Mouse (Mus musculus): ENCODE measurements around the gene Ccdc153. TPM values are rescaled to one million over a fixed set of nuclear protein-coding genes. Genes with fewer than 3 reads are reported as not detected.

The Ccdc153 gene
- total RNA-seq, 4 experiments from 2014 or later = not detected

DNA sequence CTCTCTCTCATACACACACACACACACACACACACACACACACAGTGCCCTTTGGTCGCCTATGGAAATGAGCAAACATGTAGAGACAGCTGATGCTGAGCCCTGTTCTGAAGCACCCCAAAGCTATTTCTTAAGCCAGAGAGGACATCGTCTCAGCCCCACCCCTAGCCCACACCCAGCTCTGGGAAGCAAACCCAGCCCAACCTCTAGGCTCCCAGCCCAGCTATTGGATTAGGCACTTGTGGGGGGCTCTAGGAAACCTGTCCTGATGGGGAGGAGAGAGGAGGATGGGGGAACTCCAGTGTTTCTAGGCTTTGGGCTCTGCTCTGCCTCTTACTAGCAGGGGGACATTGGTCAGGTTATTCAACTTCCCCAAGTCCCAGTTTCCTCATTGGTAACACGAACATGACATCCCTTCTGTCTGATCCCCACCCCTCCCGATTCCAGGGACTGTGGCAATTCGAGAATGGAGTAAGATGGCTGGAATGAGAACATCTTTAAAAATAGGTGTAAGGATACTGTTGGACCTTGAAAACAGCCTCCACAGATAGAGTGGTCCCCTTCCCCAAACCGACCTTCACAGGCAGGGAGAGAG, 45.9 kb downstream of the Ccdc153 start:
- DNase-seq (ENCODE audit: low spot score in 2 of 2) = no peak

DNA sequence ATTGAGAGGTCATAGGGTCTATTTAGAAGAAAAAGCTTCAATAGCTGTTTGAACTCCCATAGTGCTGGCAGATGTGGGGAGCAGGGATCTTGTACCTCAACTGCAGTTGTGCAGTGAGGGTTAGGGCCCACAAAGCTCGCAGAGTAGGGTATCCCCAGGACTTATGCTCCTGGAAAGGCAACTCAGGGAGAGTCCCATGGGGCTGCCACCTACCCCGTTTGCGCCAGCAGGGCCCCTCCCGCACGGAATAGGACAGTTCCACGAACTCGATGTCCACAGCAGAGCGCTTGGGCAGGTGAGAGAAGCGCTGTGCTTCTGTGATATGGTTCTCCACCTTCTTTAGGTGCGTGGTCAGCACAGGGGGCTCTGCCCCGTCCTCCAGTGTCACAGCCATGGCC, 46.5 kb downstream of the Ccdc153 start:
- no peak for DNase-seq (ENCODE audit: low spot score in 2 of 2)

DNA sequence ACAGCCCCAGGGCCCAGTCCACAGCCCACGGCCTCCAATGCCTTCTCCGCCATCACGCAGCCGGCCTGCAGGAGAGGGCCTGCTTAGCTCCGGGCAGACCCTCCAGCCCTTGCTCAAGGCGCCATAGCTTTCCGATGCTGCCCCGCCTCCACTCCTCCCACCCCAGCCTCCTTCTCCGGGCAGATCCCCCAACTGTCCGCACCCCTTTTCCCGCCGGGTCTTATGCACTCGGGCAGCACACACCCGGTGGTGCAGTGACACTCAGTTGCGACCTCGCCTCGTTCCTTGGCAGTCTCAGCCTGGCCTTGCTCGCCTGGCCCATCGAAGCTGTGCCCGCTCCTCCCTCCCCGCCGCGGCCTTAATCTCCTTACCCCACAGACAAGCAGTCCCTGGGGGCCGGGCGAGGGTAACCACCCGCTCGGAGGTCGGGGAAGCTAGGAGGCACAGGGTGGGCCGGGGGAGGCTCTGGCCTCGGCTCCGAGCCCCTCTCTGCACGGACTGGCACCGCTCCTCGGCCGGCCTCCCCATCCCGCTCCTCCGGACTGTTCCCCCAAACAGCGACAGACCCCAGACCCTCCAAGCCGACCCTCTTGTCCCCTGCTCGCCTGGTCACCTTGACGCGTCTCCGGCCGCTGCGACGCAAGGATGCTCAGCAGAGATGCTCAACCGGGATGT, 47.1 kb downstream of the Ccdc153 start:
- DNase-seq (ENCODE audit: low spot score in 2 of 2) = no peak

DNA sequence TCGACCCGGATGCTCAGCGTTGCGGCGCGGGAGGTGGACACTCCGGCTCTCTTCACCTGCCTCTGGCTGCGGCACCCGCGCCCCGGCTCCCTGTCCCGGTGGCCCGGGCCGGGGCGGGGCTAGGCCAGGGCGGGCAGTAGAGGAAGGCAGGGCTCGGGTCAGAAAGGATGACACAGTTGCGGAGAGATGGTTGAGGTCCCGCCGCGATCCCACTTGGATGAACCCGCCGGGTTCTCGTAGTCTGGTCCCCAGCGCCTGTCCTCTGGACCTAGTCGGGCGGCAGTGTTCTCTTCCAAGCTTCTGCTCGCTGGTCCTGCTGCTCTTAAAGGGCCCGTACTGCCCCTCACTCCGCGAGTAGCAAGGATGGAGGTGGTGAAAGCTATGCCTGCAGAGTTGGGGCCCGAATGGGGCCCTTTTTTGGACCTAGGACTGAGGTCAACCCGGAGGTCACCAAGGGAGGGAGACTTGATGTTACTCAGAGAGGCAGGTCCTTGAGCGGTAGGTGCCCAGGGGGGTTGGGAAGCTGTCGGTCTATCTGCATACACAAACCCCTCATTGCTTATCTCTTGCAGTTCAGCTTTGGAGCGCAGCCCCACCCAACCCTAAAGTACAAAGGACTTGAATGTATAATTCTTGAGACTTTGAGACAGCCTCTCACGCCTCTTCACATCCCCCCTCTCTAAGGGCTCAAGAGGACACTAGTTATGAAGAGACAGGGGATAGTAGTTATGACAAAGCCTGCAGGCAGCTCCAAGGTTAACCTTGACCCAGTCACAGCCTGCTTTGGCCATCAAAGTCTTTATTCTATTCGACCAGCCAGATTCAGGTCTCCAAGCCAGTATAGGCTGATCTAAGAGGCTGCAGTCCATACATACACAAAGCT, 47.8 kb downstream of the Ccdc153 start, which contains the start of gene Abcg4:
TSS of gene Abcg4 (minus strand) at position 540 of the 883 bp plus-strand sequence.
- no peak for DNase-seq (ENCODE audit: low spot score in 2 of 2)

DNA sequence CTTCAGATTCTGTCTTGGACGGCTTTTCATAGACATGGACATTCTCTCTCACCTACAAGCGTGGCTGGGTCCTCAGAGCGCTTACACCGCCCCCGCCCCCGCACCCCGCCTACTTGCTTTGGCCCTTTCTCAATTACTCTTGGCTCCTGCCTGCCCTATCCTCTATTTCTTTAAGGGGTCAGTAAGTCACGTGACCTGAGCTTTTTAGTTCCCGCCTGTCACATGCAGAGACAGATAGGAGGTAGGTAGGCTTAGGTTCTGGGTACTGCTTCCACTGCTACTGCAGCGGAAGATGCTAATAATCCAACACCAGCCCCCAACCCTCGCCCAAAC, 48.4 kb downstream of the Ccdc153 start:
- DNase-seq (ENCODE audit: low spot score in 2 of 2) = no peak

DNA sequence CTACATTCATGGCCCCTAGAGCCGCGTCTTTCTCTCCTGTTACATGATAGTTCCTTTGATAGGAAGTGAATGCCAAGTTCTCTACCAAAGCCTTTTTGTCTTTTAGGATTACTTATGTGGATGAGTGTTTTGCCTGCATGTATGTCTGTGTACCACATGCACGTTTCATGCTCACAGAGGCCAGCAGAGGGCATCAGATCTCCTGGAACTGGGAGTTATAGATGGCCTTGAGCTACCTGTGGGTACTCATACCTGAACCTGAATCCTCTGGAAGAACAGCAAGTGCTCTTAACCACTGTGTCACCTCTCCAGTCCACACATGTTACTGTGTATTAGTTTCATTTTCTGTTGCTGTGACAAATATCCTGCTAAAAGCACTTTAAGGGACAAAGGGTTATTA, 52.0 kb downstream of the Ccdc153 start:
- no peak for DNase-seq (ENCODE audit: low spot score in 2 of 2)

Other genes starting within 250 kb of the Ccdc153 start
- 1 to 10 TPM; 4.3 to 7.6 (median 5.8) TPM for gene Thy1, start 197.3 kb upstream of the Ccdc153 start, total RNA-seq (2022)
- gene Usp2, start 173.7 kb upstream of the Ccdc153 start, total RNA-seq (2022) = 100 to 1,000 TPM; 222 to 251 (median 237) TPM
- not detected for gene Mfrp, start 138.9 kb upstream of the Ccdc153 start, total RNA-seq (2022)
- 1 to 10 TPM; 1.6 to 4.2 (median 3.0) TPM for gene C1qtnf5, start 133.4 kb upstream of the Ccdc153 start, total RNA-seq (2022)
- gene Gm49380, start 127.2 kb upstream of the Ccdc153 start, total RNA-seq (2022) = under 1 TPM; 0.31 to 0.60 (median 0.38) TPM
- gene Rnf26, start 127.2 kb upstream of the Ccdc153 start, total RNA-seq (2022) = 1 to 10 TPM; 1.7 to 2.9 (median 2.6) TPM
- gene Mcam, start 106.2 kb upstream of the Ccdc153 start, total RNA-seq (2022) = 10 to 100 TPM; 15.4 to 33.9 (median 26.2) TPM
- gene Cbl, start 6.6 kb upstream of the Ccdc153 start, total RNA-seq (2022) = 10 to 100 TPM in 1 of 4 experiments, 1 to 10 TPM in 3; 5.1 to 10.2 (median 7.3) TPM
- 1 to 10 TPM in 1 of 4 experiments, under 1 TPM in 3; 0.56 to 1.0 (median 0.95) TPM for gene Pdzd3, start 10.8 kb downstream of the Ccdc153 start, total RNA-seq (2022)
- 10 to 100 TPM; 20.5 to 24.7 (median 22.6) TPM for gene Nlrx1, start 27.9 kb downstream of the Ccdc153 start, total RNA-seq (2022)
- gene Abcg4, start 47.9 kb downstream of the Ccdc153 start, total RNA-seq (2022) = under 1 TPM; 0.12 to 0.70 (median 0.30) TPM
- gene Hinfp, start 65.0 kb downstream of the Ccdc153 start, total RNA-seq (2022) = 1 to 10 TPM; 4.5 to 9.6 (median 7.2) TPM
- gene C2cd2l, start 79.6 kb downstream of the Ccdc153 start, total RNA-seq (2022) = 10 to 100 TPM; 10.4 to 18.9 (median 15.2) TPM
- gene Dpagt1, start 85.3 kb downstream of the Ccdc153 start, total RNA-seq (2022) = 10 to 100 TPM; 10.9 to 14.8 (median 13.0) TPM
- gene H2afx, start 94.0 kb downstream of the Ccdc153 start, total RNA-seq (2022) = 10 to 100 TPM in 1 of 4 experiments, 1 to 10 TPM in 3; 7.8 to 10.3 (median 8.7) TPM
- 10 to 100 TPM; 24.2 to 26.1 (median 25.2) TPM for gene Hmbs, start 103.6 kb downstream of the Ccdc153 start, total RNA-seq (2022)
- 10 to 100 TPM; 17.6 to 19.0 (median 18.3) TPM for gene Vps11, start 121.0 kb downstream of the Ccdc153 start, total RNA-seq (2022)
- 10 to 100 TPM; 24.2 to 32.0 (median 25.9) TPM for gene Hyou1, start 138.8 kb downstream of the Ccdc153 start, total RNA-seq (2022)
- gene Slc37a4, start 156.2 kb downstream of the Ccdc153 start, total RNA-seq (2022) = 100 to 1,000 TPM in 3 of 4 experiments, 10 to 100 TPM in 1; 96.0 to 131 (median 127) TPM
- 100 to 1,000 TPM; 854 to 938 (median 914) TPM for gene Rps25, start 166.5 kb downstream of the Ccdc153 start, total RNA-seq (2022)
- gene Trappc4, start 166.9 kb downstream of the Ccdc153 start, total RNA-seq (2022) = 10 to 100 TPM; 17.5 to 23.0 (median 19.5) TPM
- 1 to 10 TPM; 1.6 to 4.5 (median 3.4) TPM for gene Ccdc84, start 177.9 kb downstream of the Ccdc153 start, total RNA-seq (2022)
- not detected for gene Foxr1, start 200.5 kb downstream of the Ccdc153 start, total RNA-seq (2022)
- gene Upk2, start 214.3 kb downstream of the Ccdc153 start, total RNA-seq (2022) = under 1 TPM in 2 of 4 experiments, not detected in 2; 0.29 to 0.54 TPM
- gene Bcl9l, start 242.1 kb downstream of the Ccdc153 start, total RNA-seq (2022) = 10 to 100 TPM; 36.4 to 43.8 (median 41.7) TPM

Data from gastrocnemius, adult 8-10 months (tissue).